Mouse (Mus musculus) cerebral cortex, adult 2 months (tissue): ENCODE data around the gene Camk2d.

Source experiments
- WGBS: fragments of 180-500 bp; shearing (Covaris S2); methylation state at CpG from one replicate; pipeline ENCODE4 v1.1.7; 2018; 5-methylcytosine and 5-hydroxymethylcytosine counted together

The Camk2d gene

DNA sequence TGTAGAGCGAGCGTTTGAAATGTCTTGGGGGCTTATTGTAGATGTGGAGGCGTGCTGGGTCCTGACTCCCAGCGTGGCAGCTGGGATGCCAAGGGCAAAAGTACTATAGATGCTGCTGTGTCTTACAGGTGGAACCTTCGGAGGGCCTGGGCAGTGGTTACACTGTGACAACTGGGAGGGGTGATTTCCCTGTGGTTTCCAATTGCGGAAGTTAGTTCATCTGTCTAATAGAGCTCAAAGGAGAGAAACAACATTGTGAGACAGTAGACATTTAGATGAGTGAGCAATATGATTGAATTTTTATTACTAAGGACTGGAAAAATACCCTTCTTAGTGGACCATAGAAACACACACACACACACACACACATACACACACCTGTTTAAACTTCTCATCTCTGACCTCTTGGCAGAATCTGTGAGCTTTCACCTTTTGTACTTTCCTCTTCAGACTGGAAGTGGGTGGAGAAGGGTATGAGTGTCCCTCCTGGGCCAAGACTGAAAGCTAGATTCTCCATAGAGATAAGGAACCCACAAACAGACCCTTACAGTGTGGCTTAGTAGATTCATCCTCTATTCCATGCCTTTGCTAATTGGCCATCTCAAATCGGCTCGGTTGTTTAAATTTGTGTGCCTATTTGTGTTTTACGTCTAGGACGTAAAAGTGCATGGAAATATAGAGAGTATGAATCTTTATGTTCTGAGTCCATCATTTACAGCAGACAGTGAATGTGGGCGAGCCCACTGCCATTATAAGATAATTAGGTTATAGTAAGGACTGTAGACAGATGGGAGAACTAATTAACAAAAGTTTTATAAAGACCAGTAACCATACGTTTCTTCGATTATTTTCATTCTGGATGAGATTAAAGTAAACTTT is 94.8 kb downstream of the Camk2d start:
- 94% methylated on average over 13 of the region's 13 CpGs for WGBS

DNA sequence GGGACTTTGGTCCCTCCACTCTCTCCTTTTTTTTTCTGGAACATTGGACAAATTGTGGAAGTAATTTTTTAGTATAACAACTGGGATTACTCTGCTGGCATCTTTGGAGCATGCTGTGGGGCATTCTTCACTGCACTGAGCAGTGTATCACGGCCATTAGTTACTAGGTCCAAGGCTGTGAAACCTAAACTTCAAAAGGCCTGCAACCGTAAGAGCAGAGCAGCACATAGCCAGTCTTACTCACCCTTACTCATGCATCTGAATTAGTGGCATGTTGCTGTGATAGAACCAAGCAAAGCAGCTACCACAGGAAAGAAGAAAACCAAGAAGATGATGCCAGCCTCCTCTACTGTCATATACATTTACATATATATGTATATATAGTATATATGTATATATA is 95.5 kb downstream of the Camk2d start:
- WGBS: 95% methylated on average over 2 of the region's 2 CpGs

DNA sequence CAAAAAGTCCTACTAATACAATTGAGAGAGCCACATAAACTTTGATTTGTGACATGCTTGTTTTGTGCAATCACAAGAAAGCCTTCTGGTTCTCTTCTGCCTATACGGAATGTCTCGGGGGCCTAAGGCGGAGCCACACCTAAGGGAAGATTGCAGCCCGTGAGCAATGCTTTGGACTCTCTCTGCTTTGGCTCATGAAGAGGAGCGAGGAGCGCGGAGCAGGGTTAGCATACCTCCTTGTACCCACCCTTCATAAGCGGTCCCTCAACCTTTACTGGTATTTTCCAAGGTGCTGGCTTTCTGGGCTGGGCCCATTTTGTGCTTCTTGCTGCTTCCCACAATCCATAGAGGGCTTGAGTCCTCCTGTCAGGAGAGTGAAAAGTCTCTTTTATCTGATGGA is 96.7 kb downstream of the Camk2d start:
- 84% methylated on average over 8 of the region's 8 CpGs for WGBS

DNA sequence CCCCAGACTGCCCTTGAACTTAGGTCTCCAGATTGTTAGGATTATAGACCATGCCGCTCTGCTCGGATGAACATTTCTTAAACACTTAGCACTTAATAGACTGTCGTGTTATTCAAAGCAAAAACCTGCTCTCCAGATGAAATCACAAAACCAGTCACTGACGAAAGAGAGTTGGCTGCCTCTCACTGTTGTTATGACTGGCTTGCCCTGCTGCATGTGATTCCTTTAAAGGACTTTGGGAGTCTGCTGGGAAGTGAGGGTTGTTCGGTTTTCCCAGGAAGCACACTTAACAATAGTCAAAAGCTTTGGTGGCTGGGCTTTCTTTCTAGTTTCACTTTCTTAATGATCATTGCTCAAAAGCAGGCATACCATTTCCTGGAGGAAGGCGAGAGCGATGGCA is 97.2 kb downstream of the Camk2d start:
- WGBS: 58% methylated on average over 7 of the region's 7 CpGs

DNA sequence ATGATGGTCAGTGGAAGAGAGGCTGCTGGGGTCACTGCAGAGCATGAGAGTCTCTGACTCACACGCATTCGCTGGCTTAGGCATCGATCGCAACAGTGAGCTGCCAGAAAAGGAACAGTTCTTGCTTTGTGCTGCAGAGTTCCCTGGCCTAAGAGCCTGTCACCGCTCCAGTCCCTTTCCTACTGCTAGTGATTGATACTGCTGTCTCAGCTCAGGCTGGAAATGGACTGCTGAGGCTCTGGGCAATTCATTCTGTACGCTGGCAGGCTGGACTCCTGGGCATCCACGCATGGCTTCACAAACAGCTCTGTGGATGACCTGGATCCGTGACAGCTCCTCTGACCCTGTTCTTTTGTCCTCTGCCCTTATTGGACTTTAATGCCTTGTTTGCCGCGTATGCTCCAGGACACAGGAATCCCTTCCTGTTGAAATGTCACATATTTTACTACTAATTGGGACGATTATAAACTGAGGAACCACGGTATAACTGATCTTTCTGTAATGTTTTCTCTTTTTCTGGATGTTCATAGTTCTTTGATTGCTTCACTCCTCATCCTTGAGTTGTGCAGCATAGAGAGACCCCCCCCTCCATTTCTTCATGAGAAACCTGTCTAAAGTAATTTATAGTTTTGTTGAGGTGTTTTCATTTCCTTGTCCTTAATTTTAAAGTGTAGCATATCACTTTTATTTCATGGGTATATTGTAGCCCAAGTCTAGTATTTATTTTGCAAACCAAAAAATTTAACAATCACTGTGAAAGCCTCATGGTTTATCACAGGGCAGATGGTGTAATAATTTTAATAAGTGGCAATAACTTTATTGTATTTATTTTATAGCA is 99.6 kb downstream of the Camk2d start:
- 58% methylated on average over 12 of the region's 12 CpGs for WGBS

DNA sequence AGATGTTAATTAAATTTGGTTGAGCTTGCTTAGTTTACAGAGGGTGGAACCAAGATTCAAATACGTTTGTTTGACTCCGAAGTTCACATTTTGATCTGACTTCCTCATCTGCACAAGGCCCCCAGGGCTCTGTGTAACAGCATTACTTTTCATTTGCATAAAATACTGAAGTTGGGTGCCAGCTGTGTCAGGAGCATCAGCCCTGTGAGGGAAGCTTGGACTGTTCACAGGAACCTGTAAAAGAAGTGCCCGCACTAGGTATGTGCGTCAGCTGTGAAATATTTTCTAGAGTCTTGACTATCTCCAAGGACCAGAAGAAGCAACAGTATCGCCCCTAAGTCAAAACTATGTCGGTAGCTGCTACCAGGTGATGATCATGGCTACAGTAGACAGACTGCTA is 100.5 kb downstream of the Camk2d start:
- 88% methylated on average over 6 of the region's 6 CpGs for WGBS

DNA sequence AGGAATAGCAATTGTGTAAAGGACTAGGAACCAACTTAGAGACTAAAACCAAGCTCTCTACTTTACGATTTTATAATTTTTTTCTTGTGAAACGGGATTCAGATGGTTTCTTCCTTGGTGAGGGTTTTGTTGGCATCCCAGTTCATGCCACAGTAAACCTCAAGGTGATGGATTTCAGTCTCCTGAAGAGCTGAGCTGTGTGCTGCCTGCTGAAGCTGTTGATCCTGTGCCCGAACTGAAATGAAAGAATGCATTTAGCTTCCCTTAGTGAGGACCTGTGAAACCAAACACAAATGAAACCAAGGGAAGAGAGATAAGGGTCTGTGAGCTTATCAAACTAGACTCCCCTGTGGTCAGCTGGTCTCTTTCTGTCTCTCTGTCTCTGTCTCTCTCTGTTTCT is 103.6 kb downstream of the Camk2d start:
- 86% methylated on average over 3 of the region's 3 CpGs for WGBS

DNA sequence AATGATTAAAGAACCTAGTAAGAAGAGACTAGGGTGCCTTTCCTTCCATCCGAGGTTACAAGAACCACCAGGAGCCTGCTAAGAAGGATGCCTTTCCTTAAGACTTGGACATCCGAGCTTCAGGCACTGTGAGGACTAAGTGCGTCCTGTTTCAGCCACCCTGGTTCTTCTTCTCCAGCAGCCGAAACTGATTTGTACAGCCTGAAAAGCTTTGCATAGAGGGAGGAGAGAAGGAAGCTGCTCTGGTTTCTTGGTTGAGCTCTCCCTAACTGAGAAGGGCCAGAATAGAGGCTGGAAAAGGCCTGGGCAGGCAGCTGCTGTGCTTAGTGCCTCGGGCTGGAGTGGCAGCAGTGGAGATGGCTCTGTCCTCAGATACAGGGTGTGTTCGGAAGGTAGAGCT is 105.0 kb downstream of the Camk2d start:
- 92% methylated on average over 6 of the region's 6 CpGs for WGBS

DNA sequence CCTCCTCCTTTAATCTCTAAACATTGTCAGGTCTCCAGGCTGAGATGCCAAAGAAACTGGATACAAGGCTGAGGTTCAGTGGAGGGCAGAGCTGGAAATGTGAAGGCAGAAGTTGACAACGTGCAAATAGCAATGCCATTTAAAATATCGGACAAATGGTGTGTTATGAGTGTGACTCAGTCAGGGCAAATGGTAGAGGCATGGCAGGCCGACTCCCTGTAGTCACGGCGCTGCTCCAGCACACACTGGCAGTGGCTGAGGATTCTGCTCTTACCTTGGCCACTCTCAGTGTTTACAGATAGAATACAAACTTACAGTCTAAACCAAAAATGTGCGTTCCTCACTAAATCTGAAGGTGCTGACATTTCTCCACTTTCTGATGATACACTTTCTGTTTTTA is 105.5 kb downstream of the Camk2d start:
- 87% methylated on average over 6 of the region's 6 CpGs for WGBS

DNA sequence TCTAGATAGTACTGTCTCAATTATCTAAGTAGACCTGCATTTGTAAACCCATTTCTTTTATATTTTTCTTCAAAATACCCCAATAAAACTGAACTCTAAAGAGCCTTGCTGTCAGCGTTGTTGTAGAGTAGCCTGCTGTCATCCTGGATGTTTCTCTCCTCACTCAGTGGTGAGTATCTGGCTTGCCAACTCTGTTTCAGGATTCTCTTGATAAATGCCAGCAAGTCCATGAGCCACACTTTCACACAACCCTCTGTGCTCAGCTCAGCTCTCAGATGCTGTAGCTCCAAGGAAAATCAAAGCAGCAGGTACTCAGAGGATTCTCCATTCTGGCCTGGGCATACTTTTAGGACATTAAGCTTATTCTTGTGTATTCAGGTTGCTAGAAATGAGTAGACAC is 109.4 kb downstream of the Camk2d start:
- 66% methylated on average over 1 of the region's 1 CpGs for WGBS

DNA sequence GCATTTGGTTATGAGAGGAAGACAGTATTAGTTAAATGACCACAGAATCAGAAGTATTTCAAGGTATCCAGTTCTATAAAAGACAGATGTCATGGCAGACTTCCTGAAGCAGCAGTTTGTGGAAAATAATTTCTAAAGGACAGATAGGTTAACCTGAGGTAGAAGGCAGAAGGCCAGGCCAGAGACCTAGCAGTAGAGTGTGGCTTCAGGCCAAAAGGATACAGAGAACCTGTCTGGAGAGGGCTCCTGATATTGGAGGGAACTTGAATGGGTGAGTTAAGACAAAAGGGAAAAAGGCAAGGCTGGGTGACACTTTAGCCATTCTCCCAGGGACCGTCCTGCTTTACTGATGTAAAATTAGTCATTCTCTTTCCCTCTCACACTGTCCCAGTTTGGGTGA is 118.2 kb downstream of the Camk2d start:
- 95% methylated on average over 1 of the region's 1 CpGs for WGBS

DNA sequence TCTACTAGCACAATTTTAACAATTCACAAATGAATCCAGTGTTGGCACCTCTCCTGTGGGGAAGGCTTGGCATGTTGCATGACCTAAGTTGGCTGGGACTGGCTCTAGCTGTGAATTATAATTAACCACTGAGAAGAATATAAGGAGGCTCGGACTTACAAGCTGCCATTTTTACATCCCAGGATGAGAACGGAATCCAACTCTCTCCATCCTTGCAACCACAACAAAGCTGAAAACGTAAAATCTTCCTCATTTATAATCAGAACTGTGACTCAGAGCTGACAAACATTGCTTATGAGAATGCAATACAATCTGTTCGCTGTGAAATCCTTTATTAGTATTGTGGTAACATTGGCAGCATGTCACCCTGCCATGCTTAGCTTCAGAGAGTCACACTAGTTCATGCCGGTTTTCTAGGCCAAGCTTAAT is 126.9 kb downstream of the Camk2d start:
- 36% methylated on average over 5 of the region's 5 CpGs for WGBS

DNA sequence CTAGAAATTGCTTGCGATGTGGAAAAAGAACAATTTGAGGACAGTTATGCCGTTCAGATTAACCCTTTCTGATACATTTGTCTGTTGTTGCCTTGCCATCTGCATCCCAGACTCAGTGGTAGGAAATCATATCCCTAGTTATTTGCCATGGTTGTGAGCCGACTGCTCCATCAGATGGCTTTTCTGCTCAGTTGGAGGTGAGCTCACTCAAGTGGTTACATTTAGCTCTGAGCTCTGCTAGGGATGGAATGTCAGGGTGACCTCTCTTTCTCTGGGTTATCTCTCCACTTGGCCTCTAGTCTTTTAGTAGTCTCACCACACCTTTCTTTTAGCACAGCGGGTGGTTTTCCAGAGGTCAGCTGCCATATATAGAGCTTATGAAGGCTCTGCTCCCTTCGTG is 127.4 kb downstream of the Camk2d start:
- WGBS: 55% methylated on average over 5 of the region's 5 CpGs

DNA sequence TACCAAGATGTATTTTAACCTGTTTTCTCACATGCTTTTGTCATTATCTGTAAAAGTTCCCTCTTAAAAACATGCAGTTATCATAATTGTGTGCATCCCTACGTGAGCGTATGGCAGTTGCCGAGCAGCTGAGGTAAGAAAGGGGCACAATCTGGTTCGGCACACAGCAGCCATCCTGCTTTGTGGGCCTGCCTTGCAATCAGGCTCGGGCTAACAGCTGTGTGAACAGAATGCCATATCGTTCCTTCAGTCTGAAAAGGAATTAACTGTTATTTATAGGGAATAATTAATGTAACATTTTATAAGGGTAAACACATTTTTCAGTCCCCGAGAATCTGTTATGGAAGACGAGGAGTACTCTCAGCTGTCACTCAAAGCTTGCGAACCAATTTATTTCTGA is 129.5 kb downstream of the Camk2d start:
- WGBS: 79% methylated on average over 9 of the region's 9 CpGs

DNA sequence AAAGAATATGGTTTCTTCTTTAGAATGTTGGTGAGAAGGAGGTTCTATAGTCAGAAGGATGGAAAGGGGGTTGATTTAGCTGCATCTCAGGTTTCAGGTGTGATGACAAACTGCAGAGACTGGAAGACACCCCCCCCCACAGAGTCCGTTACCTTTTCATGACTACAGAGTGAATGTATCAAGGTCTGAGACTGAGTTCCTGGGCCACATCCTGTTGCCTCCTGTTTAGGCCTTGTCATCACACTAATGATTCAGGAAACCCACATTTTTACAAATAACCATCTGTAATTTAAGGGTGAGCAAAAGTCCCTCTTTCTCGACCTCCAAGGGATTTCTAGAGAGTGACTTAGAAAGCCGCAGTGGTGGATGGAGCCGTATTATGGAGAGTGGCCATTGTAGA is 131.3 kb downstream of the Camk2d start:
- WGBS: 97% methylated on average over 4 of the region's 4 CpGs

DNA sequence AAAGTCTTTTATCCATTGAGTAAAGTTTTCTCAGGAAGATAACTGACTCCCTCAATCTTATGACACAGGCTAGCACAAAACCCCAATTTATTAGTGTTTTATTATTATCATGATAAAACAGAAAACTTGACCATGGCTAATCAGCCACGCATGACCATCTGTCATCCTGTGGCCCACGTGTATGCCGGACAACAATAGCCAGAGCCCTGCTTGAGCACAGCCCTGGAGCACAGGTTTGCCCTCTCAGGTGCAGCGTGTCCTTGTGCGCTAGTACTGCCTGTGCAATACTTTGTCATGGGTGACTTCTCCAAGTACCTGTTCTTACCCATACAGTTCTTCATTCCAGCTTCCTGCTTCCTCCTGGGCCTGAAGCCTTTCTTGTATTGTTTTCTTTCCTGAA is 134.3 kb downstream of the Camk2d start:
- 96% methylated on average over 5 of the region's 5 CpGs for WGBS

DNA sequence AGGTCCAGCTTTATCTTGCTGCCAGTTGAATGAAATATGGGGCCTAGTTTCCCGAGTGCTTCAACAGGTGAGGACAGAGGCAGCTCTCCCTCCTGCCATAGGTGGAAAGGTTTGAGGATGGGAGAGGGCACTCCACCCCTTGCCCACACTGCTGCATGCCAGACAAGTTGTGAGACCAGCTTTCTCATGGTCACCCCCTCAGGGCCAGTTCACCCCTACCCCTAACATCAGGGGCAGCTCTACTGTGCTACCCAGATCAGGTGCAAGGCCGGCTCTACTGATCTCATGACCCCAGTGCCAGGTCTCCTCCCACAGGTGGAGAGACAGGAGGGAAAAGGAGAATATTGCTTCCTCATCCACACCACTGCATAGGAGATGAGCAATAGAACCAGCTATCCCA is 136.2 kb downstream of the Camk2d start:
- WGBS: 96% methylated on average over 2 of the region's 2 CpGs

DNA sequence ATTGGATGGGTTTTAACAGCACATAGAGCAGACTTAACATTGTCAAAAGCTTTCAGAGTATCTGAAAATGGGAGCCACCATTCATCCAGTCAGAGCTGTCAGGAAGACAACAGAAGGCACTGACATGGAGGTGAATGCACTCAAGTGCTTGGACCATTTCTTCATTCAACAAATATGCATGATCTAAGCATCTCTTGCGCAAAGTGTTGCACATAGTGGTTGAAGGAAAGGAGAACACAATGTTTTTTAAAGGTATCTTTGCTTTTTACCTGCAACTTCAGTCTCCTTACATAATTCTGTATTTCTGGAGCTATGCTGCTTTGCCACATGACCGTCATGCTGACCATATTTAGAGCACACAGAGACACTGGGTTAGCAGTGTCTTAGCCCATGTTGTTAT is 138.4 kb downstream of the Camk2d start:
- WGBS: 93% methylated on average over 2 of the region's 2 CpGs

DNA sequence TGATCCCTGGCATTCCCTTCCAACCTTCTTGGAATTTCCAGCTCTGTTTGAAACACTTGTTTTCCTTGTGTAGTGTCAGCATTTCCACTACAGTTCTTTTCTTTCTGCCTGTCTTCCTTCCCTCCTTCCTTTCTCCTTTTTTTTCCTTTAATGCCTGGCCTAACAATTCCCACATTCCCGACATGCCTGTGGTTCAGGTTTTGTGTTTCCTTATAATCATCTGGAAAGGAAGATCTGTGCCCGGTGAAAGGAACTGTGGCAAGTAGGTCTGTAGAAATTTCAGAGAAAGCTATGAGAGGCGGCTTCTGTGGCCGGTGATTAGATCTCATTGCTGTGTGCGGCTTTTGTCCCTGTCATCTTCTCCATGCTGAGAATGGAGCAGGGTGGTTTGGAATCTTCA is 139.1 kb downstream of the Camk2d start:
- 92% methylated on average over 5 of the region's 5 CpGs for WGBS

DNA sequence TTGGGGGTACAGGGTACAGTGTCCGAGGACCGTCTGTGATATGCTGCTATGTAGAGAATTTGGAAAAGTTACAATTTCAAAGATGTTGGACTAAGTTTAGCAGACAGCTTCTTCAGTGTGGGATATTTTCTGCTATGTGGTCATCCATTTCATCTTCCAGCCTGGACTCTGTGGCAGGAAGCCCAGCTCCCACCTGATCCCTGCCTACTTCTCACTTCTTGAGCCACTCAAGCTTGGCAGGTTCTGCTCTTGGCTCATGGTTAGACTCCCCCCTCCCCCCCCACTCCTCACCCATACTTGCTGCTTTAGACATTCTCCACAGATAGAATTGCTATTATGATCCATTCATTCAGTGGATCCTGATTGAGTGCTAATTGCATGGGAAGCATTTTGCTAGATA is 141.0 kb downstream of the Camk2d start:
- 72% methylated on average over 2 of the region's 2 CpGs for WGBS

DNA sequence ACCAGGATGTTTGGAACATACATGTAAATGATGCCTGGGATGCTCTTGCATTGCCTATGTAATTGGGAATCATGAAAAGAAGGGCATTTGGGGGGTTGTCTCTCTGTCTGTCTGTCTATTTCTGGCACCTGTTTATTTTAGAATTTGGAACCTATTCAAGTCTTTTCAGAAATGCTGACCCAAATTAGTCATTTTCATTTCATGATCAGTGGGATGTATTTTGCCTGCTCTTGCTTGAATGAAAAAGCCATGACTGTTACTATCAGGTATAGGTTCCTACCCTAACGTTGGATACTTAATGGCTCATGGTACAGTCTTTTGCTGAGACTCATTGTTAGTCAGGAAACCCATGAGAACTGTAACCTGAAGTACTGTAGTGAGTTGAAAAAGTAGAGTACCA is 144.0 kb downstream of the Camk2d start:
- WGBS: 77% methylated on average over 1 of the region's 1 CpGs

DNA sequence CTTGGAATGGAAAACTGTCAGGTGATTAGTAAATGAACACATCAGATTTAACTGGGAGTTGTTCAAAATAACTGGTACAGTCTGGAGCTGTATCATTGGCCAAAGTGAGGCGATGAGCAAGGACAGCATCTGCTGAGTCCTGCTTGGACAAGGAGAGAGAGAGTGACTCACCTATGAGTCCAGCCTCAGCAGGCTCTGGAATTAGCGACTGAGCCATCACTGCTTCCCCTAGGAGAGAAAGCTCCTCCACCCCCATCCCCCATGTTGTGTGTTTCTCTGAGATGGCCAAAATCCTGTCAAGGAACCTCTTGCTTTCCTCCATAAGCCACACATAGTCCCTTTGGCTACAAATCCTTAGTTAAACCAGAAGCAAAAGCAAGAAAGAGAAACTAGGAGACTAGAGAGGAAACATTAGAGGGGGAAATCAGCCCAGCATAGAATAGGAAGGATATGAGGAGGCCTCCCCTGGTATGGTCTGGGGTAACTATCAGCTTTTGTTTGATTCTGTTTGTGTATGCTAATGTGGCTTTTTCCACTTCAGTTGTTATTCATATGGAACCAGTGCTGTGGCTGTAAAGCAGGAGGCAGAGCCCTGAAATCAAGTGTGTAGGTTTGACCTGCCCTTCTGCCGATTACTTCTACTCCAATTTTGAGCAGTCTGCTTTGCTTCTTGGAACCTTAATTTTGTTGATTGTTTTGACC is 148.5 kb downstream of the Camk2d start:
- 73% methylated on average over 3 of the region's 3 CpGs for WGBS
